Mouse (Mus musculus) liver, embryonic 11.5 days (tissue): ENCODE measurements around the gene Gm32742. TPM values are rescaled to one million over a fixed set of nuclear protein-coding genes. Genes with fewer than 3 reads are reported as not detected.

Source experiments
- ATAC-seq: fragments of 200-750 bp; cut with Nextera tagmentation; replicated peaks from 2 replicates; pipeline ENCODE4 v1.8.0; 2017; ENCODE audit warnings: moderate number of reproducible peaks, mild to moderate bottlenecking, moderate TSS enrichment, moderate library complexity; ENCODE audit not compliant: low FRiP score
- DNase-seq: peaks from one replicate; pipeline ENCODE4 v3.0.0-alpha.2; 2017; ENCODE audit warnings: low spot score
- H3K27ac ChIP-seq: fragments of 300-500 bp; sonication (generic); 2 replicates; pipeline ENCODE4 v1.5.1; 2014; ENCODE audit warnings: mild to moderate bottlenecking, low read depth, low read length, control low read depth
- H3K27me3 ChIP-seq: fragments of 300-500 bp; sonication (generic); replicated peaks from 2 replicates; pipeline ENCODE4 v1.6.1; 2014; ENCODE audit warnings: low read length, mixed read lengths; ENCODE audit not compliant: control insufficient read depth, insufficient read depth
- H3K36me3 ChIP-seq: fragments of 300-500 bp; sonication (generic); 2 replicates; pipeline ENCODE4 v1.6.1; 2014; ENCODE audit warnings: mild to moderate bottlenecking, low read length, moderate library complexity, mixed read lengths; ENCODE audit not compliant: control insufficient read depth, insufficient read depth
- H3K4me1 ChIP-seq: fragments of 300-500 bp; sonication (generic); replicated peaks from 2 replicates; pipeline ENCODE4 v1.6.1; 2014; ENCODE audit warnings: low read length, mixed read lengths; ENCODE audit not compliant: control insufficient read depth, insufficient read depth
- H3K4me2 ChIP-seq: fragments of 300-500 bp; sonication (generic); 2 replicates; pipeline ENCODE4 v1.6.1; 2014; ENCODE audit warnings: mild to moderate bottlenecking, control low read depth, moderate library complexity
- H3K4me3 ChIP-seq: fragments of 300-500 bp; sonication (generic); 2 replicates; pipeline ENCODE4 v1.5.1; 2014; ENCODE audit warnings: low read depth, low read length, control low read depth
- H3K9ac ChIP-seq: fragments of 300-500 bp; sonication (generic); 2 replicates; pipeline ENCODE4 v1.6.1; 2014; ENCODE audit warnings: low read depth, low read length, control low read depth
- H3K9me3 ChIP-seq: fragments of 300-500 bp; sonication (generic); 2 replicates; pipeline ENCODE4 v1.6.1; 2016; ENCODE audit warnings: low read length, inconsistent platforms, mixed read lengths; ENCODE audit not compliant: control insufficient read depth
- WGBS: fragments of 180-500 bp; shearing (Covaris S2); extraction: QIAGEN DNeasy Blood & Tissue Kit; methylation state at CpG from one replicate; pipeline ENCODE4 v1.1.7; 2014; 5-methylcytosine and 5-hydroxymethylcytosine counted together
- polyA plus RNA-seq: library from polyadenylated mRNA; unstranded; fragments of >200 nt; fragmentation: Nextera tagmentation; extraction: Ambion mirVana; gene quantifications from 2 replicates; pipeline ENCODE4 v1.2.1, GENCODE M21; 2014

The Gm32742 gene
- polyA plus RNA-seq, 1 experiment from 2014 or later, result 0.04 TPM

DNA sequence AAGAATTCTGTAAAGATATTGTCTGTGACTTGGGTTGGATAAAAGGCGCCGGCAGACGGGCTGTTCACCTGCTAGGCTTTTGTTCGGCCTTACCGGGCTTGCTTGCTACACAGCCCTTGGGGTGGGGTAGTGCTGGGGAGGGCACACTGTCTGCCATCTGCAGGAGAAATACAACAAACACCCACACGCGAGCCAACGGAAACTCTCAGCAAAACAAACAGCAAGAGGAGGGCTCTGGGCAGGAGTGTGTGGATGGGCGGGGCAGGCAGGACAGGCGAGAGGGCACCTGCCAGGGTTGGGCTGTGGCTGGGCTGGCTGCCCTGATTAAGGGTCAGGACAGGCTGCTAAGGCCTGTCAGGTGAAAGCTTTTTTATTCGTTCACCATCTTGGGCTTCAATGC lies 2.6 kb upstream of the Gm32742 start:
- ATAC-seq, result no peak
- H3K9me3 ChIP-seq, result no peaks in the 10 kb centered on the region
- no peak for DNase-seq
- H3K27me3 ChIP-seq, result no peaks in the 10 kb centered on the region
- no peak overlapping the region for H3K4me2 ChIP-seq
- no peaks in the 10 kb centered on the region for H3K4me1 ChIP-seq
- no peak overlapping the region for H3K4me3 ChIP-seq
- H3K27ac ChIP-seq, result no peak overlapping the region
- WGBS, result 68% methylated on average over 11 of the region's 11 CpGs
- H3K36me3 ChIP-seq, result no peaks in the 10 kb centered on the region
- no peak overlapping the region for H3K9ac ChIP-seq

DNA sequence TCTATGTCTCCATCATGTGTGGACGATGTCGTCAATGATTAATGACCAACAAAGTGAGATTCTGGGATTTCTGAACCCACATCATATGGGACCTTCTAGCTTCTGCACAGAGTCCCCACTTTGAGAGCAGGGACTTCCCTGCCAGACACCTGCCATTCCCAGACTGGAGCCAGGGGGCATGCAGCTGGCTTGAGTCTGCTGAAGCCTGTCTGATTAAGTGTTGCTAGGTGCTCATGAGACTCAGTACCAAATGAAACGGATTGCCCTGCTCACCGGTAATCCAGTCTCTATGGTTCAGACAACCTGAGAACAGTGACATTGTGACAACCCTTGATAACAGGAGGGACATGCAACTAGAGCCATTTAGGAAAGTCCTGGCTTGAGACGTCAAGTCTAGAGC lies 1.3 kb downstream of the Gm32742 start:
- Histone ChIP-seq H3K27me3 (peaks cover 5% of the 10 kb centered on the region), H3K9me3 (no peaks in the 10 kb centered on the region), H3K4me1 (no peaks in the 10 kb centered on the region), H3K4me3 (no peak overlapping the region), H3K36me3 (no peaks in the 10 kb centered on the region), H3K27ac (no peak overlapping the region), H3K9ac (no peak overlapping the region), H3K4me2 (no peak overlapping the region)
- DNase-seq (no peak), ATAC-seq (no peak)
- WGBS, result 82% methylated on average over 5 of the region's 5 CpGs

GRCm38 (mm10) chr9:51161771-51162388 lies 3.4 kb downstream of the Gm32742 start:
- no peak overlapping the region for H3K4me2 ChIP-seq
- H3K27ac ChIP-seq, result no peak overlapping the region
- no peaks in the 10 kb centered on the region for H3K4me1 ChIP-seq
- H3K36me3 ChIP-seq, result no peaks in the 10 kb centered on the region
- no peak overlapping the region for H3K9ac ChIP-seq
- DNase-seq (peak; percentile 55), ATAC-seq (no peak)
- no peaks in the 10 kb centered on the region for H3K9me3 ChIP-seq
- peaks cover 5% of the 10 kb centered on the region for H3K27me3 ChIP-seq
- H3K4me3 ChIP-seq, result no peak overlapping the region
- whole genome bisulfite sequencing, result 36% methylated on average over 4 of the region's 4 CpGs

DNA sequence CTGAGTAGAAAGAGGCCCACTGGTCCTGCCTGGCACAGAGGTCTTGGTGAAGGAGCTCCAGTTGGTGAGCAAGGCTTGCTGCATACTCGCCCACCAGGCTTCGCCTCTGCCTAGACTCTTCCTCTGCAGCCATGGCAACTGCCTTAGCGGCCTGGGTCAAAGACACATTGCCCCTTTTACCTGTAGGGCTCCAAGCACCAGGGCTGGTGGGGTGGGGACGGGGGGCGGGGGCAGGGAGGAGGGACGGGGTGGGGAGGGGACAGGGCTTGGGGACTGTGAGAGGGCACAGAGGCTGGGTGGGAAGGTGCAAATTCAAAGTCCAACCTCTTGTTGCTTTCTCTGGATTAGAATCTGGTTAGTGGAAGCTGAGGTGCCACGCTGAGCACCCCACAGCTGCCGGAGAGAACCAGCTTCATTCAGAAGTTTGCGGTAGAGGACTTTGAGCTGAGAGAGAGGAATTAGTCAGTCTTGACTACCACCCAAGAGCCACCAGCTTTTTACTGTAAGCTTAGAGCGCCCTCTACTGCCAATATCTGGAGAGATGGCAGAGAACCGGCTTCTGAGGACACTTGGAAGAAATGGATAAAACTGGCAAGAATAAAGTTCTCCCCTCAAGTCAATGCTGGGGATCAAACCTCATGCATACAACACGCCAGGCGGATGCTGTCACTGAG lies 13.1 kb downstream of the Gm32742 start:
- Histone ChIP-seq H3K4me3 (no peak overlapping the region), H3K4me2 (peak overlapping the region; percentile 34; the same call in 1 of the 2 replicates), H3K36me3 (no peaks in the 10 kb centered on the region), H3K4me1 (no peaks in the 10 kb centered on the region), H3K9ac (no peak overlapping the region), H3K27me3 (no peaks in the 10 kb centered on the region), H3K27ac (no peak overlapping the region), H3K9me3 (no peaks in the 10 kb centered on the region)
- ATAC-seq (no peak), DNase-seq (peak; percentile 65)
- WGBS, result 16% methylated on average over 12 of the region's 13 CpGs

GRCm38 (mm10) chr9:51147294-51147693 lies 18.0 kb downstream of the Gm32742 start:
- Histone ChIP-seq H3K4me1 (no peaks in the 10 kb centered on the region), H3K4me2 (no peak overlapping the region), H3K36me3 (no peaks in the 10 kb centered on the region), H3K9me3 (no peaks in the 10 kb centered on the region), H3K4me3 (no peak overlapping the region), H3K27me3 (no peaks in the 10 kb centered on the region), H3K27ac (no peak overlapping the region), H3K9ac (no peak overlapping the region)
- no peak for DNase-seq
- ATAC-seq, result no peak
- WGBS, result 82% methylated on average over 5 of the region's 5 CpGs

- no peaks in the 10 kb centered on the region for H3K27me3 ChIP-seq
- ATAC-seq (no peak), DNase-seq (no peak)
- H3K36me3 ChIP-seq, result no peaks in the 10 kb centered on the region
- H3K9ac ChIP-seq, result no peak overlapping the region
- no peaks in the 10 kb centered on the region for H3K9me3 ChIP-seq
- 88% methylated on average over 4 of the region's 4 CpGs for WGBS
- H3K27ac ChIP-seq, result no peak overlapping the region
- no peak overlapping the region for H3K4me2 ChIP-seq
- no peak overlapping the region for H3K4me3 ChIP-seq
- no peaks in the 10 kb centered on the region for H3K4me1 ChIP-seq
Observed at GRCm38 (mm10) chr9:51146496-51146895, 18.8 kb downstream of the Gm32742 start.

DNA sequence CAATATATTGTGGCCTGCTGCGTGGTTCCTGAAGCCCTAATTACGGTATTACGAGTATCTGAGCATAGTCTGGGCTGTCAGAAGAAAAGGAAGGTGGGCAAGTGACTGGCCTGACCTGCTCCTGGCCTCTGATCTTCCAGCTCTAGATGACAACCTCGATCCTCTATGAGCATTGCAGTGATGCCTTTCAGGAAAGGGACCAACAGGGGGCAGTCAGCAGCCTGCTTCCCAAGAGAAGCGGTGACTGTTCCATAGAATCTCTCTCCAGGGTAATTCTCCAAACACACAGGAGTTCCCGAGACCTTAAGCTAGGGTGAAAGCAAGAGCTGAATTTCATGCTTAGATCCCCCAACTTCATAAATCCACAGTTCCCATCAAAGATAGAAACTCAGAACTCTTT lies 21.1 kb downstream of the Gm32742 start:
- no peak overlapping the region for H3K9ac ChIP-seq
- DNase-seq, result no peak
- H3K4me2 ChIP-seq, result no peak overlapping the region
- no peaks in the 10 kb centered on the region for H3K4me1 ChIP-seq
- no peaks in the 10 kb centered on the region for H3K36me3 ChIP-seq
- whole genome bisulfite sequencing, result 69% methylated on average over 6 of the region's 6 CpGs
- H3K27me3 ChIP-seq, result no peaks in the 10 kb centered on the region
- H3K4me3 ChIP-seq, result no peak overlapping the region
- H3K27ac ChIP-seq, result no peak overlapping the region
- no peaks in the 10 kb centered on the region for H3K9me3 ChIP-seq
- no peak for ATAC-seq

DNA sequence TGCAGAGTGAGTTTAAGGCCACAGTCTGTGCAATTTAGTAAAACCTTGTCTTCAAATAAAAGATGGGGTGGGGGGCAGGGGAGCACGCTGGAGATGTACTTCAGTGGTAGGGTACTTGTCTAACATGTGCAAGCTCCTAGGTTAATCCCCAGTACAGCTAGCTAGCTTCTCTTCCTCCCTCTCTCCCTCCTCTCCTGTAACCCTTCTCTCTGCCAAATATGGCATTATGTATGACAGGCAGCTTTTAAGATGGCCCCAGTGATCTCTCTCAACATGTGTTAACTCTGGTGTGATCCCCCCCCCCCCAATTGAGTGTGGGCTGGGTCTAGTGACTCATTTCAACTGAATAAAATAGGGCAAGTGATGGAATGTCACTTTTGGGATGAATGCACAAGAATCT lies 21.9 kb downstream of the Gm32742 start:
- WGBS, result 89% methylated on average over 1 of the region's 1 CpGs
- no peak for DNase-seq

DNA sequence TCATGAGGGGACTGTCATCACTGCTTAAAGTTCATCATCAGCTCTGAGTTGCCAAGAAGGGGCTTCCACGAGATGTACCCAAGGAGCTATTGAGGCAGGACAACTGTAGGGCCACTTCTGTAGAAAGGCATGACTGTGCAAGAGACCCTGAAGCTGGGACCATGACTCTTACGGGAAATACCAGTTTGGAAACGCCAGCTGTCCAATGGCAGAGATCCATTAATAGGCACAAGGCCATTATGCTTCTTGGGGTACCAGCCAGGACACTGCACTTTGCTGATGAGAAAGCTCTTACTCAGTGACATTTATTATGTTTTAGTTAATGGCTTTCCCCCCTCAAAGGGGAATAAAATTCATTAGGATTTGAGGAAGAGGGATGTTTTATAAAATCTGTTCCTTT lies 24.6 kb downstream of the Gm32742 start:
- Histone ChIP-seq H3K9ac (no peak overlapping the region), H3K27ac (no peak overlapping the region), H3K4me1 (peaks cover 4% of the 10 kb centered on the region), H3K27me3 (no peaks in the 10 kb centered on the region), H3K36me3 (no peaks in the 10 kb centered on the region), H3K4me3 (no peak overlapping the region), H3K4me2 (no peak overlapping the region), H3K9me3 (no peaks in the 10 kb centered on the region)
- ATAC-seq (no peak), DNase-seq (peak; percentile 7)
- WGBS, result 77% methylated on average over 3 of the region's 3 CpGs

More for the DNA sequence above, 21.9 kb downstream of the Gm32742 start:
- no peaks in the 10 kb centered on the region for H3K9me3 ChIP-seq
- no peaks in the 10 kb centered on the region for H3K4me1 ChIP-seq
- no peak overlapping the region for H3K4me2 ChIP-seq
- no peak overlapping the region for H3K27ac ChIP-seq
- H3K4me3 ChIP-seq, result no peak overlapping the region
- no peaks in the 10 kb centered on the region for H3K36me3 ChIP-seq
- no peak overlapping the region for H3K9ac ChIP-seq
- no peaks in the 10 kb centered on the region for H3K27me3 ChIP-seq
- no peak for ATAC-seq
